Mouse (Mus musculus): ENCODE measurements at regions not wholly inside any gene's neighbourhood (a gene's known extent, or its start where the extent isn't known, plus 50 kb on each side); places are given as distances from the start of the nearest gene placed in this dataset.
"Not testable (repeated sequence)": the region's sequence is repeated elsewhere in the genome, so short reads cannot be mapped to it uniquely, and the experiment has no call there.

DNA sequence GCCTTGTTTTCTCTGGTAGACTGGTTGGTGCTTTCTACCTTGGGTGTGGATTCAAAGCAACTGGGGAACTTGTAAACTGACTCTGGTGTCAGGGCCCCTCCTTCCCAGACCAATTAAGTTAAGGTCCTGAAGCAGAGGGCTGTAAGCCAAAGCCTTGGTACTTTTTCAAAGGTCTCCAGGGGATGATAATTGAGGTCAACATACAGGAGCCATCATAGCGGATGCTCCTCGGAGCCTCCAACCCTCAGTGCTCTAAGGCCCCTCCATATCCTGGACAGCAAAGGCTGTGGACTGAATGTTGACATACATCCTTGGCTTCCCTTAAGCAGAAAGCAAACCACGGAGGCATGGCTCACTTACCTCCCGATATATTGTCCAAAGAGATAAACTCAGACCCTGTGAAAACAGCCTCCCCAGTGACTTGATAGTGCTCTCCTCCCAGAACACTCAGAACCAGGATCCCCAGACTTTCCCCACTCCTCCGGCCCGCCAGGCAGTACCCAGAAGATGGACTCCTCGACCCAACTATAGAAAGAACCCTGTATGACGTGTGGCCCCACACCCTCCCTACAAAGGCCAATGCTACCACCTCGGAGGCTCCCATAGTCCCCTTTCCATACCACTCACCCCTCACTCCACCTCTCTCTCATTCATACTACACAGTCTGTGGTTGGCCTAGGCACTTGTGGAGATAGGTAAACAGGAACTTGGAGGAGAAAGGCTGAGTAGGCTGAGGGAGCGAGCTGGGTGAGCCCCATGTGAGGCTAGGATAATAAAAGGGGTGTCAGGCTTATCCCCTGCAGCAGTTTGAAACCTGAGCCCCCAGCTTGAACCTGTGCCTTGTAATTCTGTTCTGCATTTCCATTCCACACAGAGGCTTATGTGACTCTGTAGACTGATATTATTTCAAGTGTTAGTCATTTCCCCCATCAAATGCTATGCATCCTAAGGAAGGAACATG, 118.8 kb upstream of the Arid1b start:
- no peak for DNase-seq (ENCODE audit: low spot score)

DNA sequence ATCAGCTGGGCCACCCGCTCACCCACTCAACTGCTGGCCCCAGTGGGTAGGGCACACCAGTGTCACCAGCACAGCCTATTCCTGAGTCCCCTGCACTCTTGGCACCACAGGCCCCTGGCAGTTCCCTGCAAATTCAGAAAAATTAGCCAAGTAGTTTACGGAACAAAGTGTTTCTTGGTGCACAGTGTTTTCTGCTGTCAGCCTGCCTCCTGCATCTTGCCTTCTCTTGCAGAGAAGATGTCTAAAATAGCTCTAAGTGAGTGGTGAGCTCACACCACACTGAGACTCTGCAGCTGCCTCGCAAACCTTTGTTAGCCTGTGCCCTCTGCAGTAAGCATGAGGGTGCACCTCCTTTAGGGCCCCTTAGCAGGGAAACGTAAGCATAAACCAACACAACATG, 117.7 kb upstream of the Arid1b start:
- no peak for DNase-seq (ENCODE audit: low spot score)

DNA sequence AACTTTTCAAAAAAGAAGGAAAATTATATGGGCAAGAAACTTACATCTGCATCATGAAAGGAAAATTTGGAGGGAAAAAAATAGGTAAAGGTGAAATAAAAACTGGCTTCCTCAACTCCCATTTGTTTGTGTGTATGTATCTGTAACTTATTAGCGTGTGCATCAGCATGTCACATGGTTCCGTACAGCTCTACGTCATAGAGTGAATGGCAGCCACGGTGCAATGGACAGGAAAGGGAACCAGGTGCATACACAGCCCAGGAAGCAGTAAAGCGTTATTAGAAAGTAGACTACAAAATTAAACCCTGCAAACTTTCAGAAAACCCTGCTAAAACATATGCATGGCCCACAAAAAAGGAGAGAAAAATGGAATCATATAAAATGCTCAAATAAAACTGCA, 112.7 kb upstream of the Arid1b start:
- DNase-seq (ENCODE audit: low spot score): no peak

DNA sequence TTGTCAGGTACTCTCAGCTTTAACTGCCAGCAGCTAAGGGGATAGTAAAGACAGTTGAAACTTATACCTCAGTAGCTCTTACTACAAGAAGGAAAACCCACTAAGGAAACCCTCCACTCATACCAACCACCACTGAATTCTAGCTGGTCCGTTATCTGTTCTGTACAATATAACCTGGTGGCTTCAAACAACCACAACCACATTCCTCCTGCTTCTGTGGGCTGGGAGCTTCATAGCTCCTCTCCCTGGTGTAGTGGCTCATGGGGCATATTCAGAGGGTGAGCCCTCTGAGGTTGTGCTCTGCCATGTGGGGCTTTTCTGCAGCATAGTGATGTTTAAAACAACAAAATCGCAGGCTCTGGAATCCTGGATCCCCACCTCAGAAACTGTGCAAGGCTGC, 110.0 kb upstream of the Arid1b start:
- DNase-seq (ENCODE audit: low spot score): no peak

DNA sequence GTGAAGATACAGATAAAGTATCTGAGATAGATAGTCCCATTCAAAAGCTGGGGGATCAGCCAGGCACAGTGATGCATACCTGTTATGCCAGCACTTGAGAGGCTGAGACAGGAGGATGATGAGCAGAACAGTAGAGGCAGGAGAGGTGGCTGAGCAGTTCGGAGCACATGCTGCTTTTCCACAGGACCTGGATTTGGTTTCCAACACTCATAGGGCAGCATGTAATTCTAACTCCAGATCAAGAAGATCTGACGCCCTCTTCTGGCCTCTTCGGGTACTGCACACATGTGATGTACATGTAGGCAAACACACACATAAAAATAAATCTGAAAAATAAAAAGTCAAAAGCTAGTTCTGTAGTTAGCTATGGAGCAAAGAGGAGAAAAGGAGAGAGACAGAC, 109.4 kb upstream of the Arid1b start:
- DNase-seq (ENCODE audit: low spot score): no peak

DNA sequence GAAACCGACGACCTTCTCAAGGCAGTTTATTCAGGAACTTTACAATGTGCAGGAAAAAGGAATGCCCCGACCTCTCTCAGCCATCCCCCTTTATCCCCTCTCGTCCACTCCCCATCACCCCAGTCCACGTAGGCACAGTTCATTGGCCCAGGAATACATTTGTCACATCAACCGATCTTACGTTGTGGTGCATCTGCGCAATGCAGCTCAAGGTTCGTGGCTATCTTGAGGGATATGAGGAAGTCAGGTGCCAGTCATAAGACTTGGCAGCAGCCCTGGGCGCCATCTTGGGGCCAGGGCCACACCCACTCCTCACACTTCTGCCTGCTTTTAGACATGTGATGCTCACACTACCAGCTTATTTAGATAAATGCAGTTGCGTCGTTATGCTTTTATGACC, 106.8 kb upstream of the Arid1b start:
- not testable (repeated sequence) for DNase-seq (ENCODE audit: low spot score)

DNA sequence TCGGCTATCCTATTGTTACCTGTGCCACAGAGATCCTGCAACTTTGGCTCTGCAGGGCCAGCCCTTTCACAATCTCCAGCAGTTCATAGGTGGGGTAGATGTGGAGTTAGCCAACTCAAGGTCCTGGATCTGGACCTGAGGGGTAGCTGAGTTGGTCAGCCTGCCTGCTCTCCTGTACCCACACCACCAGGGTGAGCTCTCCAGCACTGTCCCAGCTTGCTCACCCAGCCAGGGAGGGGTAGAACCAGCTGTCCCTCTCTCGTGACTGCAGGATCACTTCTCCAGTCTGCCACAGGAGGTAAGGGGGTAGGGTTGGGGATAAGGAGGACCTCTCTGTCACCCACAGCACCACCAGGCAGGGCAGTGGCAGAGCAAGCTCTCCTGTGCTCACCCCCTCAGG, 104.6 kb upstream of the Arid1b start:
- no peak for DNase-seq (ENCODE audit: low spot score)

DNA sequence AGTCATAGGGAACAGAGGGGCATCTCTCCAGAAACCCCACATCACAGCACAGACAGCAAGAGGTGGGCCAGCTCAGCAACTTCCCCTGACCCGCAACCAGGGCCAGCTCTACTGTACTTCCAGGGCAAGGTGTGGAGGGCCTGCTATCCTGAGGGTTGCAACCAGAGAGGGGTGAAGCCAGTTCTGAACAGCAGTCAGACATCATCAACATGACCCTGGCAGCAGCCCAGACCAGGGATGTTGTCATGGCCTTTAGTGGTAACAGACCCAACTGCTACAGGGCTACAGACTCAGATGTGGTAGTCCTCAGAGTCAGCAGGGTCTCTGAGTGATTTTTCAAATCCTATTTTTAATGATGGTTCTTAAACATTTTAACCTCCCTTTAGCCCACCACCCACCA, 104.0 kb upstream of the Arid1b start:
- DNase-seq (ENCODE audit: low spot score): no peak

DNA sequence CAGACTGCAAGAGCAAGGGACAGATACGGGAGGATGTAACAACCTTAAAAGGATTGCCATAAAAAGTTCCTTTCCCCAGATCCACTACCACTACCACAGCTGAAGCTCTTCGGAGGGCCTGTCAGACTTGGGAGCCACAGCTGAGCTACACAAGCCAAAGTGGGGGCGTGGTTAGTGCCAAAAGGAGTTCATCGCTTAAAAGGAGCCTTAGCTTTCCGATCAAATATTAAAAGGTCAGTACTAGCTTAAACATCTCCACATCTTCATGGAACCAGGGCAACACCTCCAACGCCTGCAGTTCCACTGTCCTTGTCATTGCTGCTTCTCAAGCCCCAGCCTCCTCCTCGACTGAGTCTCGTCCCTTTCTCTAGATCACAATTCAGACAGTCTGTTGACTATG, 102.6 kb upstream of the Arid1b start:
- no peak for DNase-seq (ENCODE audit: low spot score)

DNA sequence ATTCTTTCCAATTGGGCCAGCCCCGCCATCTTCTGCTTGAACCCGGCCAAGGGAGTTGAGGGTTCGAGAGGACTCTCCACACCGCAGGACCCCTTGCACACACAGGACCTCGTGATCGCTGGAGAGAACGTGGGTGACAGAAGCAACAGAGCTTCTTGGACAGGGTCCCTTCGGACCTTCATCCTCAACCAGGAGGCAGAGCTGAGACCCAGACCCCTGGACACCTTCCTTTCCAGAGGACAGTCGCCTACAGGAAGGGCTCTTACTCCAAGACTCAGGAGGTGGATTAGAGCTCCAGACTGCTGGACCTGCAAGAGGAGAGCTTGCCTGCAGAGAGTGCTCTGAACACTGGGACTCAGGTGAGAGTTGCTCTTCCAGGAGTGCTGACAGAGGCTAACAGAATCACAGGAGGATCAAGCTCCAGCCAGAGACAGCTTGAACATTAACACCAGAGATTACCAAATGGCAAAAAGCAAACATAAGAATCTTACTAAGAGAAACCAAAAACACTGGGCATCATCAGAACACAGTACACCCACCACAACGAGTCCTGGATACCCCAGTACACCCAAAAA, 99.3 kb upstream of the Arid1b start:
- not testable (repeated sequence) for DNase-seq (ENCODE audit: low spot score)

DNA sequence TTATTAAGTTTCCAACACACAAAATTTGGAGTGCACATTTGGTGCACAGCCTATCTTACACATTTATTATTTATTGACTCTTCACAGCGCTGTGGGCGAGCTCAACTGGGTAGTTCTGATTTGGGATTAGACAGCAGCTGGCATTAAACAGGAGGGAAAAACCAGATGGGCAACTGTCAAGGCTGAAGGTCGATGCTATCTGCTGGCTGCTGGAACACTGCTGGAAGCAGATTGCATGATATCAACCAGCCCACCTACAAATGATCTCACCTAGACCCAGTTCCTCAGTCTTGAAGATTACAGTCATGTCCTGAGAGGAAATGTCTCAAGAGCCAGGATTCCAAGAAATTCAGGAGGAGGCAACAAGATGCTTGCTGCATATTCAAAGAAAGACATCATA, 91.0 kb upstream of the Arid1b start:
- DNase-seq (ENCODE audit: low spot score): no peak

DNA sequence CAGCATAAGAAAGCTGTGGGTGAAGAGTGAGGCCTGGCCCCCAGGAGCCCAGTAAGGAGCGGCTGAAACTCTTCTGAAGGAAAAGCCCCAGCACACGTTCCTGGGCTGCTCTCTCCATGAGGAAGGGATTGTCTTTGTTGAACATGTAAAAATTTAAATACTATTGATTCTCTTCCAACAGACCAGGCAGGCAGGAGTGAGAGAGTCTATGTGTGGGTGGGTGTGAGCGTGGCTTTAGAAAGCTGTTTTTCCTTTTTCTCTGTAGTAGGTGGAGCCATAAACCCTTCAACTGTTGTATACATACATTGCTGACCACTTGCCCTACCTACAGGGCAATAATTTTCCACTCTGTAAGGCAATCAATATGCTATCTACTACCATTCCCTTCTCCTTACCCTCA, 87.6 kb upstream of the Arid1b start:
- DNase-seq (ENCODE audit: low spot score): no peak

DNA sequence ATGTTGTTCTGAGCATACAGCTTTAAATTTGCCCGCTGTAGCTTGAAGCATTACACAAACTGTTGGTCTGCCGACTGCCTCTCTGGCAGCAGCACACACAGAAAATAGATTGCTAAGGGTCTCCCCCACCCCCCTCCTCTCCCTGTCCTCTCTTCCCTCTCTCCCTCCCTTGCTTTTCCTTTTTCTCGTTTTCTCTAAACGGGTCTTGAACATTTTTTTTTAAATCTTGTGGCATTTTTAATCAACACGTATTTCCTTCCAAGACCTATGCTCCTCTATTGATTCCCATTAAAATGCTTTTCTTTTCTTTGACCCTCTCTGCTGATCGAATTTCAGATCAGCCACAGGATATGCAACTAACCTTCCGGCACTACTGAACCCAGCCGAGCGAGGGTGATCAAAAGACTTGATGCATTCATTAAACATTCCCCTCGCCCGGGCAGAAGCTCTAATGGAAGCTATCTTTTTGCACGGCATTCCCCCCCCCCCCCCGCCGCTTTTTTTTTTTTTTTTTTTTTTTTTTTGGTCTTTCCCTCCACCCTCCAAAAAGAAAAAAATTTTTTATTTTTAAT, 86.9 kb upstream of the Arid1b start:
- DNase-seq (ENCODE audit: low spot score): no peak

DNA sequence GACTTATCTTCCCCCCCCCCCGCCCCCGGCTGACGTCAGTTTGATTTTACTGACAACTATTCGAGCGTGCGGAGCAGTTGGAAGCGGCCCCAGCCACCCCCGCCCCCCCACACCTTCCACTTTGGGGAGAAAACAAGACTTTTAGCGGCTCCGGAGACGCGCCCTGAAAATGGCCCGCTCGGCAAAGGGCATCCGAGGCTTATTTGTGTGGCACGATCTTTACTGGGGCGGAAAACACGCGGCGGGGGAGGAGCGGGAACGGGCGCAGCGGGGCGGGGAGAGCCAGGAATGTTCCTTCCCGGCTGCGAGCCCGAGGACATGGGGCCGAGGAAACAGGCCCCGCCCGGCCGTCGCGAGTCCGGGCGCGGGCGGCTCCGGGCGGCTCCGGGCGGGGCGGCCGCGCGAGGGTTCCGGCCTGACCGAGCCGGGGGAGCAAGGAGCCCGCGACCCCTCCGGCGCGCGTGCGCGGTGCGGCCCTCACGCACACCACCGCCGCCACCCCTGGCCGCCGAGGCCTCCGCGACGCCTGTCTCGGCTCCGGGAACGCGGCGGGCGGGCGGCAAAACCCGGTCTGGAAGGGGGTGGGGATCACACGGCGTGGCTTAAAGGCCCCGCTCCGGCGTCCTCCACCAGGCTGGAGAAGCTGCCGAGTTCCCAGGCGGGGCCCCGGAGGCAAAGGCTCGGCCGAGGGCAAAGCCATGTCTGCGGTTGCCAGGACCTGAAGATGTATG, 86.1 kb upstream of the Arid1b start:
- peak; percentile 97 for DNase-seq (ENCODE audit: low spot score)

DNA sequence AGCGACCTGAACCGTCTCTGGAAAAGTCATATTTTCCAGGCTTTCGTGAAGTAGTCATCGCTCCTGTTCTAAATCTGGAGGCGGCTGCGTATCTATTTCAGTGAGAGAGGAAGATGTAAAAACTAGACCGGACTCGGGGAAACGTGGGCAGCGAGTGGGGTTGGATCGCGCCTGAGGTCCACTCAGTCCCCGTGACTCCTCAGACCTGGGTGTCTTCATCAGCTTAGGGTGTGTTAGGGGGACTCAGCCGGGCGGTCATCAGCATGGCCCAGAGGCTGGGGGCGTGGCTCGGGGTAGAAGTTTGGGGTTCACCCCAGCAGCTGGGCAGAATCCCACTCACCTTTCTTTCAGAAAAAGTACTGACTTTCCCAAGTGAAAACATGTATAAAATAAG, 85.6 kb upstream of the Arid1b start:
- DNase-seq (ENCODE audit: low spot score): no peak

DNA sequence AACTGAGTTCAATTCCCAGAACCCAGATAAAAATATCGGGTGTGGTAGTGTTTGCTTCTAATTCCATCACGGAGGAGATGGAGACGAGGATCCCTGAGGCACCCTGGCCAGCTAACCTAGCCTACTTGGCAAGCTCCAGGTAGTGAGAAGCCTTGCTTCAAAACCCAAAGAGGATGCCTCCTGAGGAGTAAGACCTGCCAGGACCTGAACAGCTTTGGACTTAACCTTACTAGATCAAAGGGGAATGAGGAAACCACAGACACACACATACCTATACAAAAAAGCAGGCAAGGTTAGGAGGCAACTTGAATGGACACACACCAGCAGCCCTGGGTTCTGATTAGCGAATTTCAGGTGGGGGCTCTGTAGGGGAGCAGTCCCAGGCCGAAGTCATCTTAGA, 84.0 kb upstream of the Arid1b start:
- DNase-seq (ENCODE audit: low spot score): no peak

DNA sequence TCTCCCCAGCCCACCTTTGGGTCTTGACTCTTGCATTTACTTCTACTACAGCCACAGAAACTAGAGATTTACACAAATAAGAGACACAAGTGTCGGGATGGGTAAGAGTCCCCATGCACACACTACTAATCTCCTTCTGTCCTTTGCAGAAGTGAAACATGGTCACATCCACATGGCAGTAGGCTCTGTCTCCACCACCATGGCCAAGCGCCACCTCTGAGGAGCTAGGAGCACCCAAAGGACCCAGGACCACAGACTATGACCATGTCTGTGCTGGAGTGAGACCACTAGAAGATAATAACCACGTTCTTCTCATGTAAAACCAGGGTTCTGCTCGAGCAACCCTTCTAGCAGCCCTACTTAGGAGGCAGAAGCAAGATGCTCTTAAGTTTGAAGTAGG, 81.1 kb upstream of the Arid1b start:
- DNase-seq (ENCODE audit: low spot score): no peak

DNA sequence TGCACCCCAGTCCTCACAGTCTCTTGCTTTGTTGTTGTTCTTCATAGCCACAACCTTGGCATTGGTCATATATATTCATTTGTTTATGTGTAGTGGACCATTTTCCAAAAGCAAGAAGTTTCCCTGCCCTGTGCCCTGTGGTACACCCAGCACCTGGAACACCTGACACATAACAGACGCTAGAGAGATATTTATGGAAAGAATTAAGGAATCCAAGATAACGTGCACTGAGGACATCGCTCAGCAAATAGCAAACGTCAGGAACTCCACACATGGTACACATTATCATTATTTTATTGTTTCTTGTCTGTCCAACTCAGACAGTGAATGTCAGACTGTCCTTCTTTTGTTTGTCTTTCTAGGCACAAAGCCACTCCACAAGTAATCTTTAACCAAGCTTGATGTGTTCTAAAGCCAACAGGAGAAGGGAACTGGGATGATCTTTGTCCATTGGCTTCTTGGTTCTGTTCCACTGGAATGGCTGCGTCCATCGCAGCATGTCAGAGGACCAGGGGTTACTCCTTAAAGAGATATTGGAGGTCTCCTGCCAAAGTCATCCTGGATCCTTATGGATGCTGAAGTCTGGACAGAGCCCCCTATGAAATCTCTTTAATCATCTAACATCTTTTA, 74.2 kb upstream of the Arid1b start:
- DNase-seq (ENCODE audit: low spot score): no peak

DNA sequence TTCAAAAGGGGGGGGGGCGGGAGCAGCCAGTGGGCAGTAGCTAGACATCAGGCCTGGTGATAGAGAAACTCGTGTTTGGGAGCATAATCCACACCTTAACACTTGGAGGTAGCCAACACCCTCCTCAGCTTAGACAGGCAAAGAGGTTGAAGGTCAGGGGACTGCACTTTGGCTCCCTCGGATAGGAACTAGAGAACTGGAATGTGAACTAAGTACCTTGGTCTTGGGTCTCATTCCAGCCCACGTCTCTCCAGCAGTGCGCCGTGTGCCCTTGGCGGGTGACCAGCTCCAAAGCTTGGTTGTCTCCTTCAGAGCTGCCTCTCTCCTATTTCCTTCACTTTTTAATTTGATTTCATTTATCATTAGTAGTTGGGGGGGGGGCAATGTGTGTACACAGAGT, 73.0 kb upstream of the Arid1b start:
- no peak for DNase-seq (ENCODE audit: low spot score)

DNA sequence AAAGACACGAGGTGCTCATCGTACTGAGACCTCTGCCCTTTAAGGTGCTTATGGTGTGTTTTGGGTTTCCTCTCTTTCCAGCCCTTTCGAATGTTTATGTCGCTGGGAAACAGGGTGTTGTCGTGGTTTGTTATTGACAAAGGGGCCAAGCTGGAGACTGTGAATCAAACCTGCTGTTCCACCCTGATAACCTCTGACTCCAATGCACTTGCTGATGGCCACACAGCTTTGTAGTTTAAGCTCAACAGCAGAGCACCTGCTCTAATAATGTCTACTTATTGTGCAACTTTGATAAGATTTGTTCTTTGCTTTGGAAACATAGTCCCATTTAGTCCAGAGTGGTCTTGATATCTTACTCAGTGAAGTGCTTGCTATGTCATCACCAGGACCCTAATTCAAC, 65.5 kb upstream of the Arid1b start:
- DNase-seq (ENCODE audit: low spot score): no peak

DNA sequence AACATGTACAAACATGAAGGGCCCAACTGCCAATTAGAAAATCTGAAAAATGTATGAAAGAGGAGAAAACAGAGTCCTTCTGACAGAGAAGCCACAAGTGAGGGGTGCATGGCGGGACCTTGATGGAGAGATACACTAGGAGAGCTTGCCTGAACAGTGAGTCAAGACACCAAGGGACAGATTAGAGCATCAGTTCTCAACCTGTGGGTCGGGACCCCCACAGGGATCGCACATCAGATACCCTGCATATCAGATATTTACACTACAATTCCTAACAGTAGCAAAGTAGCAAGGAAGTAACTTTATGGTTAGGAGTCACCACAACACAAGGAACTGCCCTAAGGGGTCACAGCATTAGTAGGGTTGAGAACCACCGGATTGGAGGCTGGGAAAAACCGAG, 58.9 kb upstream of the Arid1b start:
- no peak for DNase-seq (ENCODE audit: low spot score)

DNA sequence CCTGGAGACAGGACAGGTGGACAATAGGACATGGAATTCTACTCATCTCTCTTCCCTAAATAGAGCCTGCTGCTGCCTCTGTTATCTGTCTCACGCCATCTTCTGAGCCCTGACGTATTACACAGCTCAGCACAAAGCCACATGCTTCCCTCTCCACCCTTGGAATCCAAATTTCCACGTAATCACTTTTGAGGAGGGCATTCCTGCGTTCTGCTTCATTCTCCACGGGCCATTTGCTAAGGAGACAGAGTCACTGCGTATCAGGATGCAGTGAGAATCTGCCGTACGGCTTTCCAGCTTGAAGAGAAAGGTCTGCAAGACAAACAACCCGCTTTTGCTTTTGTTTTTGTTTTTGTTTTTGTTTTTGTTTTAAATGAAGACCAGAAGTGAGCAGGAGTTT, 53.5 kb upstream of the Arid1b start:
- DNase-seq (ENCODE audit: low spot score): no peak
